16 mouse cellular contexts compared by ENCODE assay signal in the genomic region with DNA sequence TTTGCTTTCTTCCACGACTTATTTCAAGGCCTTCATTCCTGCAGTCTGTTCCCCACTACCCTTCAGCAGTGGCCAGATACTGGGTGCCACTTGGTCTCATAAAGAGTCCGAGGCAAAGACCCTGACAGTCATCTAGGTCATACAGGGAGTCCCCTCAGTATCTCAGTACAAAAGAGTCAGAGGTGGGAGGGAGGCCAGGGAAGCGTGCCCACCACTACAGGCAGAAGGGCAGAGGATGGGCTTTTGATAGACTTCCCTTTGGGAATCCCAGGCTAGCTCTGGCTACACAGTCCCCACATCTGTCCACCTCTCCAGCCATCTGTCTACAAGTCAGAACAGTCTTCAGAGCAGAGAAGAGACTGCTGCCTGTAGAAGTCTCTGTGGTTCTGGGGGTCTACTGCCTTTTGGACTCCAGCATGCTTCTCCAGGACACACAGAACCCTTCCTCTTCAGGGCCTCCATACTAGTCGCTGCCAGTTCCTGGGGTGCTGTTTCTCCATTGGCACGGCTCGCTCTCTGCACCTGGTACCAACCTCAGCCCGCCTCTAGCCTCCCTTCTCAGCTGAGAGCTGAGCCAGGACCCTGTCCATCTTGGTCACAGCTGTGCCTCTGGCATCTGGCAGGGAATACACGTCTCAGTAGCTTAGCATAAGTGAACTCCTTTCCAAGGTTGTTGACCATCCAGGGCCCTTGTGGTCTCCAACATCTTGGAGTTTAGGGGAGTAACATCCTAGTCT. TPM values are rescaled to one million over a fixed set of nuclear protein-coding genes. Genes with fewer than 3 reads are reported as not detected.
DNase-seq lines count a peak whose midpoint lies in the region; ATAC-seq and TF ChIP-seq lines count a peak whose summit lies in the region.
"Had no signal": no experiment of that assay in that cellular context is flagged by ENCODE, and none has a peak within 500 bp of the region (broad histone marks: within the 10 kb centered on the region; RNA-seq: fewer than 3 reads in every experiment).

No protein-coding gene starts in this region.

- no peak overlapping the region for H3K9ac ChIP-seq in hindbrain, postnatal 0 days (replicated peaks; ENCODE audit: low read length)
- H3K9ac ChIP-seq in hindbrain, embryonic 12.5 days: no peak overlapping the region
- no peak overlapping the region for H3K9ac ChIP-seq in lung, postnatal 0 days (replicated peaks; ENCODE audit: low read depth)
- H3K9ac ChIP-seq: embryonic facial prominence, embryonic 13.5 days; heart, embryonic 13.5 days; midbrain, embryonic 13.5 days had no signal

- no peaks in the 10 kb centered on the region for H3K9me3 ChIP-seq in hindbrain, postnatal 0 days (ENCODE audit: low read length)
- H3K9me3 ChIP-seq in hindbrain, embryonic 12.5 days (replicated peaks): no peaks in the 10 kb centered on the region
- no peaks in the 10 kb centered on the region for H3K9me3 ChIP-seq in lung, postnatal 0 days (ENCODE audit: low read length)
- H3K9me3 ChIP-seq: embryonic facial prominence, embryonic 13.5 days; heart, embryonic 13.5 days; midbrain, embryonic 13.5 days had no signal

- no peaks in the 10 kb centered on the region for H3K4me1 ChIP-seq in hindbrain, postnatal 0 days (ENCODE audit: insufficient read depth, low read length)
- no peaks in the 10 kb centered on the region; the same call in 1 of the 2 replicates for H3K4me1 ChIP-seq in hindbrain, embryonic 12.5 days
- H3K4me1 ChIP-seq in lung, postnatal 0 days (ENCODE audit: insufficient read depth, low read depth, low read length): no peaks in the 10 kb centered on the region
- H3K4me1 ChIP-seq: embryonic facial prominence, embryonic 13.5 days; midbrain, embryonic 13.5 days had no signal

- 61% methylated on average over 8 of the region's 8 CpGs for WGBS in hindbrain, postnatal 0 days
- 76% methylated on average over 8 of the region's 8 CpGs for WGBS in hindbrain, embryonic 12.5 days
- WGBS in lung, postnatal 0 days: 78% methylated on average over 8 of the region's 8 CpGs

- H3K27ac ChIP-seq in hindbrain, postnatal 0 days: no peak overlapping the region
- no peak overlapping the region for H3K27ac ChIP-seq in hindbrain, embryonic 12.5 days
- H3K27ac ChIP-seq in lung, postnatal 0 days (ENCODE audit: low read length): peak overlapping the region; percentile 51
- H3K27ac ChIP-seq: embryonic facial prominence, embryonic 13.5 days; heart, embryonic 13.5 days; midbrain, embryonic 13.5 days had no signal

- peak; percentile 57 to 63 for DNase-seq in cerebellum, postnatal 14 days
- DNase-seq in cerebellum, adult 18-20 months: no peak
- peak; percentile 8 for DNase-seq in hindbrain, postnatal 0 days (ENCODE audit: low spot score)
- DNase-seq in lung, postnatal 0 days (ENCODE audit: low spot score): no peak
- no peak for DNase-seq in lung, postnatal 4 days
- DNase-seq: adrenal gland, postnatal 14 days; layer of hippocampus, adult 9-11 months; lung, adult 2 months; thymus, postnatal 4 days had no signal

- no peak for TF ChIP-seq EP300 in lung, postnatal 0 days (IDR thresholded peaks at IDR 0.05)

- no peak overlapping the region for H3K4me2 ChIP-seq in hindbrain, postnatal 0 days (ENCODE audit: low read depth, low read length)
- H3K4me2 ChIP-seq in hindbrain, embryonic 12.5 days (replicated peaks): no peak overlapping the region
- no peak overlapping the region for H3K4me2 ChIP-seq in lung, postnatal 0 days (replicated peaks; ENCODE audit: low read depth, low read length)
- H3K4me2 ChIP-seq: embryonic facial prominence, embryonic 13.5 days; heart, embryonic 13.5 days; liver, embryonic 11.5 days; midbrain, embryonic 13.5 days had no signal

- no peaks in the 10 kb centered on the region for H3K36me3 ChIP-seq in hindbrain, postnatal 0 days (ENCODE audit: insufficient read depth, low read length)
- no peaks in the 10 kb centered on the region for H3K36me3 ChIP-seq in hindbrain, embryonic 12.5 days
- no peaks in the 10 kb centered on the region for H3K36me3 ChIP-seq in lung, postnatal 0 days (ENCODE audit: insufficient read depth, low read length)
- H3K36me3 ChIP-seq: midbrain, embryonic 13.5 days had no signal

- peak; percentile 14; the same call in 1 of the 2 replicates for ATAC-seq in hindbrain, postnatal 0 days
- no peak for ATAC-seq in hindbrain, embryonic 12.5 days (ENCODE audit: low FRiP score)
- ATAC-seq in lung, postnatal 0 days: no peak
- no peak for ATAC-seq in granulocyte monocyte progenitor cell, adult 5-6 weeks (replicated peaks; ENCODE audit: poor library complexity, severe bottlenecking)
- ATAC-seq: forebrain, embryonic 16.5 days; midbrain, embryonic 13.5 days had no signal

- TF ChIP-seq CTCF in hindbrain, postnatal 0 days (IDR thresholded peaks at IDR 0.05; ENCODE audit: low read depth): no peak
- TF ChIP-seq CTCF in lung, postnatal 0 days (IDR thresholded peaks at IDR 0.05): no peak

- no peak overlapping the region for H3K4me3 ChIP-seq in hindbrain, postnatal 0 days (ENCODE audit: low read length)
- no peak overlapping the region for H3K4me3 ChIP-seq in hindbrain, embryonic 12.5 days
- no peak overlapping the region for H3K4me3 ChIP-seq in lung, postnatal 0 days (ENCODE audit: low read depth, low read length)
- H3K4me3 ChIP-seq: embryonic facial prominence, embryonic 13.5 days; heart, embryonic 13.5 days; midbrain, embryonic 13.5 days had no signal

- no peaks in the 10 kb centered on the region for H3K27me3 ChIP-seq in hindbrain, postnatal 0 days (ENCODE audit: insufficient read depth, low read length)
- no peaks in the 10 kb centered on the region for H3K27me3 ChIP-seq in hindbrain, embryonic 12.5 days
- no peaks in the 10 kb centered on the region for H3K27me3 ChIP-seq in lung, postnatal 0 days (replicated peaks; ENCODE audit: insufficient read depth, low read length)
- H3K27me3 ChIP-seq: embryonic facial prominence, embryonic 13.5 days; heart, embryonic 13.5 days; midbrain, embryonic 13.5 days had no signal

RNA-seq across cellular contexts. Expression of gene Plekhf1, which starts 9.0 kb away (rescaled TPM):
- total RNA-seq in hindbrain, postnatal 0 days (2014; rRNA removed): 1.2 and 2.0 TPM in 2 replicates
- polyA plus RNA-seq in hindbrain, postnatal 0 days (2015; fragmentation: Nextera tagmentation; extraction: Ambion mirVana): 0.84 and 0.97 TPM in 2 replicates
- polyA plus RNA-seq in hindbrain, embryonic 12.5 days (2016; fragmentation: Nextera tagmentation; extraction: Ambion mirVana): 1.8 and 2.1 TPM in 2 replicates
- polyA plus RNA-seq in lung, postnatal 0 days (2015; fragmentation: Nextera tagmentation; extraction: Ambion mirVana): 2.5 and 3.9 TPM in 2 replicates
- 0.32 and 2.8 TPM in 2 replicates for total RNA-seq in granulocyte monocyte progenitor cell, adult 5-6 weeks (2014; fragmentation: Nextera tagmentation)
- 0.52 and 1.2 TPM in 2 replicates for total RNA-seq in granulocyte monocyte progenitor cell, adult 5-6 weeks (2017)

RNA-seq across cellular contexts. Expression of gene 1600014C10Rik, which starts 35.8 kb away (rescaled TPM):
- total RNA-seq in hindbrain, postnatal 0 days (2014; rRNA removed): 34.9 and 35.8 TPM in 2 replicates
- polyA plus RNA-seq in hindbrain, postnatal 0 days (2015; fragmentation: Nextera tagmentation; extraction: Ambion mirVana): 25.6 and 26.1 TPM in 2 replicates
- polyA plus RNA-seq in hindbrain, embryonic 12.5 days (2016; fragmentation: Nextera tagmentation; extraction: Ambion mirVana): 21.4 and 22.3 TPM in 2 replicates
- polyA plus RNA-seq in lung, postnatal 0 days (2015; fragmentation: Nextera tagmentation; extraction: Ambion mirVana): 15.0 and 16.0 TPM in 2 replicates
- total RNA-seq in granulocyte monocyte progenitor cell, adult 5-6 weeks (2014; fragmentation: Nextera tagmentation): 31.3 and 39.0 TPM in 2 replicates
- 23.6 and 31.1 TPM in 2 replicates for total RNA-seq in granulocyte monocyte progenitor cell, adult 5-6 weeks (2017)

RNA-seq across cellular contexts. Expression of gene Pop4, which starts 52.4 kb away (rescaled TPM):
- total RNA-seq in hindbrain, postnatal 0 days (2014; rRNA removed): 56.2 and 64.6 TPM in 2 replicates
- 71.0 and 72.4 TPM in 2 replicates for polyA plus RNA-seq in hindbrain, postnatal 0 days (2015; fragmentation: Nextera tagmentation; extraction: Ambion mirVana)
- polyA plus RNA-seq in hindbrain, embryonic 12.5 days (2016; fragmentation: Nextera tagmentation; extraction: Ambion mirVana): 79.8 and 80.1 TPM in 2 replicates
- polyA plus RNA-seq in lung, postnatal 0 days (2015; fragmentation: Nextera tagmentation; extraction: Ambion mirVana): 28.3 and 28.5 TPM in 2 replicates
- total RNA-seq in granulocyte monocyte progenitor cell, adult 5-6 weeks (2014; fragmentation: Nextera tagmentation): 27.7 and 37.0 TPM in 2 replicates
- total RNA-seq in granulocyte monocyte progenitor cell, adult 5-6 weeks (2017): 44.9 and 48.6 TPM in 2 replicates

Comparison
In these comparisons a context has a peak if more than half of its experiments do, and no peak if none do; other contexts are left out.
1. DNase-seq: peak in cerebellum, postnatal 14 days (2 of 2) and hindbrain, postnatal 0 days (single experiment); none in cerebellum, adult 18-20 months (0 of 2), lung, postnatal 0 days (single experiment) and lung, postnatal 4 days (0 of 2).